Comparison of ENCODE assay signal across 9 mouse cellular contexts in the genomic region with DNA sequence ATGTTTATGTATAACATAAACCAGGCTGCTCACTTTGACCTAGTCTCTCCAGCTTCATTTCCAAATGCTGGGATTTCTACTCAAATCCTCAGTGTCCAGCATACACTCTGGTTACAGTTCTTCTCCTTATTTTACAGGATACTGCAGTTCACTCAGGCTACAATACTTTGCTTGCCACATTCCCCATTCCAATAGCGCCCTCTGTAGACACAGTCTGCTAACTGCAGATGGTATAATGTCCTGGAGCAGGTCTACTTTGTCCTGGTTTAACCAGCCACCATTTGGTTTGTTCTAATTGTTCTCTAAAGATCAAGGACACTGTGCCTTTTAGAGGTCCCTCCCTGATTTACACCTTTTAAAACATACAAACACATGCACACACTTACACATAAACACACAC. TPM values are rescaled to one million over a fixed set of nuclear protein-coding genes. Genes with fewer than 3 reads are reported as not detected.
A peak's percentile ranks its signal among the peaks of the same experiment; 100 is the strongest.
DNase-seq lines count a peak whose midpoint lies in the region; ATAC-seq and TF ChIP-seq lines count a peak whose summit lies in the region.
"Had no signal": no experiment of that assay in that cellular context is flagged by ENCODE, and none has a peak within 500 bp of the region (broad histone marks: within the 10 kb centered on the region; RNA-seq: fewer than 3 reads in every experiment).

No protein-coding gene starts in this region.

- WGBS in lung, postnatal 0 days = 0% methylated on average over 1 of the region's 1 CpGs

- TF ChIP-seq EP300 in lung, postnatal 0 days (IDR thresholded peaks at IDR 0.05) = no peak

- no peak overlapping the region for H3K4me3 ChIP-seq in gastrocnemius, adult 2 months
- H3K4me3 ChIP-seq in lung, postnatal 0 days (ENCODE audit: low read depth, low read length) = no peak overlapping the region
- H3K4me3 ChIP-seq: liver, embryonic 13.5 days had no signal

- H3K27ac ChIP-seq in gastrocnemius, adult 2 months = no peak overlapping the region
- H3K27ac ChIP-seq in lung, postnatal 0 days (ENCODE audit: low read length) = no peak overlapping the region
- H3K27ac ChIP-seq: liver, embryonic 13.5 days had no signal

- peak; percentile 44 for TF ChIP-seq CTCF in gastrocnemius, adult 2 months (IDR thresholded peaks at IDR 0.05)
- TF ChIP-seq CTCF in lung, postnatal 0 days (IDR thresholded peaks at IDR 0.05) = peak; percentile 62

- H3K27me3 ChIP-seq in lung, postnatal 0 days (replicated peaks; ENCODE audit: insufficient read depth, low read length) = no peaks in the 10 kb centered on the region
- H3K27me3 ChIP-seq: liver, embryonic 13.5 days had no signal

- ATAC-seq in lung, postnatal 0 days = no peak

- no peaks in the 10 kb centered on the region for H3K4me1 ChIP-seq in lung, postnatal 0 days (ENCODE audit: insufficient read depth, low read depth, low read length)
- H3K4me1 ChIP-seq: liver, embryonic 13.5 days had no signal

- no peak overlapping the region for H3K9ac ChIP-seq in lung, postnatal 0 days (replicated peaks; ENCODE audit: low read depth)
- H3K9ac ChIP-seq: liver, embryonic 13.5 days had no signal

- DNase-seq in gastrocnemius, adult 2 months = no peak
- no peak for DNase-seq in gastrocnemius, postnatal 4 days (ENCODE audit: low spot score in 2 of 2)
- DNase-seq in lung, postnatal 0 days (ENCODE audit: low spot score) = no peak
- DNase-seq in lung, postnatal 25 days (ENCODE audit: low spot score) = no peak
- DNase-seq in adrenal gland, adult 2 months = peak; percentile 36
- DNase-seq in left cerebral cortex, postnatal 10 days (ENCODE audit: extremely low spot score in 1 of 2, low spot score in 2 of 2) = peak; percentile 6 to 34
- peak; percentile 75 for DNase-seq in thymus, postnatal 14 days
- no peak for DNase-seq in gastrocnemius, adult 18-20 months (ENCODE audit: low spot score)
- DNase-seq: liver, embryonic 13.5 days had no signal

- H3K36me3 ChIP-seq in lung, postnatal 0 days (ENCODE audit: insufficient read depth, low read length) = no peaks in the 10 kb centered on the region
- H3K36me3 ChIP-seq: liver, embryonic 13.5 days had no signal

- H3K9me3 ChIP-seq in lung, postnatal 0 days (ENCODE audit: low read length) = no peaks in the 10 kb centered on the region
- H3K9me3 ChIP-seq: liver, embryonic 13.5 days had no signal

- intact Hi-C loops in gastrocnemius, adult 2 months (cut with DNase I) = no loop called here
- intact Hi-C loops in left cerebral cortex, postnatal 10 days (cut with DNase I) = no loop called here

- H3K4me2 ChIP-seq in lung, postnatal 0 days (replicated peaks; ENCODE audit: low read depth, low read length) = no peak overlapping the region
- H3K4me2 ChIP-seq: liver, embryonic 13.5 days had no signal

RNA-seq across cellular contexts. Expression of gene Dmbt1, which starts 44.1 kb away (rescaled TPM):
- total RNA-seq in gastrocnemius, adult 2 months (2021) = not detected
- not detected for total RNA-seq in gastrocnemius, postnatal 4 days (2021)
- not detected in 2 replicates for polyA plus RNA-seq in lung, postnatal 0 days (2015; fragmentation: Nextera tagmentation; extraction: Ambion mirVana)
- total RNA-seq in adrenal gland, adult 2 months (2021) = under 1 TPM in 1 of 2 experiments, not detected in 1; 0.03 TPM
- 0.08 TPM in 1 of 2 replicates, not detected in the other for polyA plus RNA-seq in adrenal gland, adult 2 months (2012; rRNA removed)
- total RNA-seq in left cerebral cortex, postnatal 10 days (2021) = not detected
- not detected for total RNA-seq in gastrocnemius, adult 18-20 months (2021)
- polyA plus RNA-seq: liver, embryonic 13.5 days had no signal

Comparison
In these comparisons a context has a peak if more than half of its experiments do, and no peak if none do; other contexts are left out.
1. DNase-seq: peak in adrenal gland, adult 2 months (single experiment), left cerebral cortex, postnatal 10 days (2 of 2) and thymus, postnatal 14 days (single experiment); none in gastrocnemius, adult 2 months (single experiment), gastrocnemius, postnatal 4 days (0 of 2), lung, postnatal 0 days (single experiment), lung, postnatal 25 days (single experiment) and gastrocnemius, adult 18-20 months (single experiment).